Mouse (Mus musculus): ENCODE data around the gene Ang2. TPM values are rescaled to one million over a fixed set of nuclear protein-coding genes. Genes with fewer than 3 reads are reported as not detected.
"Not testable (repeated sequence)": the region's sequence is repeated elsewhere in the genome, so short reads cannot be mapped to it uniquely, and the experiment has no call there.

The Ang2 gene
- not detected in 2 replicates for polyA plus RNA-seq (2016; fragmentation: Nextera tagmentation; extraction: Ambion mirVana)

- Histone ChIP-seq H3K27me3 (ENCODE audit: poor library complexity, severe bottlenecking) (no peaks in the 10 kb centered on the region), H3K4me3 (no peak within 1 kb of the TSS), H3K4me1 (no peaks in the 10 kb centered on the region), H3K27ac (no peak within 1 kb of the TSS), H3K36me3 (replicated peaks) (no peaks in the 10 kb centered on the region), H3K9me3 (no peaks in the 10 kb centered on the region)
- WGBS, result 84% methylated on average over 5 of the region's 5 CpGs
- no peak for DNase-seq (ENCODE audit: extremely low spot score, low spot score)
Observed at GRCm38 (mm10) chr14:51199098-51200023, at the start of gene Ang2. Ang2 (minus strand) TSS chr14:51199148.

- 81% methylated on average over 1 of the region's 1 CpGs for WGBS
- Histone ChIP-seq H3K4me1 (no peaks in the 10 kb centered on the region), H3K27ac (no peak overlapping the region), H3K36me3 (replicated peaks) (no peaks in the 10 kb centered on the region), H3K9me3 (no peaks in the 10 kb centered on the region), H3K27me3 (ENCODE audit: poor library complexity, severe bottlenecking) (no peaks in the 10 kb centered on the region), H3K4me3 (no peak overlapping the region)
- DNase-seq (ENCODE audit: extremely low spot score, low spot score), result no peak
Observed at GRCm38 (mm10) chr14:51247736-51248135, 48.8 kb upstream of the Ang2 start.

GRCm38 (mm10) chr14:51240899-51241298 is 42.0 kb upstream of the Ang2 start:
- DNase-seq (ENCODE audit: extremely low spot score, low spot score), result no peak
- no peaks in the 10 kb centered on the region for H3K4me1 ChIP-seq
- no peaks in the 10 kb centered on the region for H3K36me3 ChIP-seq (replicated peaks)

GRCm38 (mm10) chr14:51237488-51237887 is 38.5 kb upstream of the Ang2 start:
- DNase-seq (ENCODE audit: extremely low spot score, low spot score); H3K27me3 ChIP-seq (ENCODE audit: poor library complexity, severe bottlenecking); H3K36me3 ChIP-seq (replicated peaks); H3K4me1 ChIP-seq; H3K4me3 ChIP-seq; H3K27ac ChIP-seq; H3K9me3 ChIP-seq: not testable (repeated sequence)
- 83% methylated on average over 1 of the region's 1 CpGs for WGBS

More at GRCm38 (mm10) chr14:51240899-51241298, 42.0 kb upstream of the Ang2 start:
- Histone ChIP-seq H3K9me3 (no peaks in the 10 kb centered on the region), H3K4me3 (no peak overlapping the region), H3K27me3 (ENCODE audit: poor library complexity, severe bottlenecking) (no peaks in the 10 kb centered on the region), H3K27ac (no peak overlapping the region)

- DNase-seq (ENCODE audit: extremely low spot score, low spot score); H3K27me3 ChIP-seq (ENCODE audit: poor library complexity, severe bottlenecking); H3K4me1 ChIP-seq; H3K36me3 ChIP-seq (replicated peaks); H3K27ac ChIP-seq; H3K9me3 ChIP-seq; H3K4me3 ChIP-seq: not testable (repeated sequence)
- WGBS, result 60% methylated on average over 4 of the region's 4 CpGs
Observed at GRCm38 (mm10) chr14:51229657-51230056, 30.7 kb upstream of the Ang2 start.

- H3K27me3 ChIP-seq (ENCODE audit: poor library complexity, severe bottlenecking); H3K4me1 ChIP-seq; DNase-seq (ENCODE audit: extremely low spot score, low spot score); H3K36me3 ChIP-seq (replicated peaks); H3K27ac ChIP-seq; H3K4me3 ChIP-seq; H3K9me3 ChIP-seq: not testable (repeated sequence)
- 85% methylated on average over 3 of the region's 3 CpGs for WGBS
Observed at GRCm38 (mm10) chr14:51220075-51220474, 21.1 kb upstream of the Ang2 start.

GRCm38 (mm10) chr14:51203115-51203514 is 4.2 kb upstream of the Ang2 start, which contains the start of gene Ear14:
Ear14 (plus strand) TSS chr14:51203391.
- WGBS, result 95% methylated on average over 2 of the region's 2 CpGs
- no peak for DNase-seq (ENCODE audit: extremely low spot score, low spot score)
- Histone ChIP-seq H3K4me3 (no peak within 1 kb of the TSS), H3K4me1 (no peaks in the 10 kb centered on the region), H3K36me3 (replicated peaks) (no peaks in the 10 kb centered on the region), H3K27ac (no peak within 1 kb of the TSS), H3K27me3 (ENCODE audit: poor library complexity, severe bottlenecking) (no peaks in the 10 kb centered on the region), H3K9me3 (no peaks in the 10 kb centered on the region)

GRCm38 (mm10) chr14:51200466-51200865 is 1.5 kb upstream of the Ang2 start:
- no peaks in the 10 kb centered on the region for H3K9me3 ChIP-seq
- no peak overlapping the region for H3K4me3 ChIP-seq
- H3K36me3 ChIP-seq (replicated peaks), result no peaks in the 10 kb centered on the region
- 89% methylated on average over 2 of the region's 2 CpGs for WGBS
- no peaks in the 10 kb centered on the region for H3K4me1 ChIP-seq
- no peak overlapping the region for H3K27ac ChIP-seq
- H3K27me3 ChIP-seq (ENCODE audit: poor library complexity, severe bottlenecking), result no peaks in the 10 kb centered on the region
- no peak for DNase-seq (ENCODE audit: extremely low spot score, low spot score)

GRCm38 (mm10) chr14:51200054-51200453 is 1.1 kb upstream of the Ang2 start:
- no peak for DNase-seq (ENCODE audit: extremely low spot score, low spot score)
- WGBS, result 96% methylated on average over 2 of the region's 2 CpGs
- no peaks in the 10 kb centered on the region for H3K27me3 ChIP-seq (ENCODE audit: poor library complexity, severe bottlenecking)
- H3K36me3 ChIP-seq (replicated peaks), result no peaks in the 10 kb centered on the region
- no peaks in the 10 kb centered on the region for H3K9me3 ChIP-seq
- H3K27ac ChIP-seq, result no peak overlapping the region
- no peaks in the 10 kb centered on the region for H3K4me1 ChIP-seq
- no peak overlapping the region for H3K4me3 ChIP-seq

- Histone ChIP-seq H3K27ac (no peak overlapping the region), H3K4me1 (no peaks in the 10 kb centered on the region), H3K9me3 (no peaks in the 10 kb centered on the region), H3K27me3 (ENCODE audit: poor library complexity, severe bottlenecking) (no peaks in the 10 kb centered on the region), H3K4me3 (no peak overlapping the region), H3K36me3 (replicated peaks) (no peaks in the 10 kb centered on the region)
- WGBS, result 89% methylated on average over 4 of the region's 4 CpGs
- no peak for DNase-seq (ENCODE audit: extremely low spot score, low spot score)
Observed at GRCm38 (mm10) chr14:51195681-51196080, 3.3 kb downstream of the Ang2 start.

- H3K27me3 ChIP-seq (ENCODE audit: poor library complexity, severe bottlenecking); H3K27ac ChIP-seq; DNase-seq (ENCODE audit: extremely low spot score, low spot score); H3K36me3 ChIP-seq (replicated peaks); H3K4me3 ChIP-seq; H3K4me1 ChIP-seq; H3K9me3 ChIP-seq: not testable (repeated sequence)
- 79% methylated on average over 2 of the region's 2 CpGs for WGBS
Observed at GRCm38 (mm10) chr14:51181051-51181450, 17.9 kb downstream of the Ang2 start.

GRCm38 (mm10) chr14:51173843-51174242 is 25.1 kb downstream of the Ang2 start:
- no peak overlapping the region for H3K27ac ChIP-seq
- H3K4me3 ChIP-seq, result no peak overlapping the region
- no peaks in the 10 kb centered on the region for H3K36me3 ChIP-seq (replicated peaks)
- H3K9me3 ChIP-seq, result no peaks in the 10 kb centered on the region
- no peaks in the 10 kb centered on the region for H3K27me3 ChIP-seq (ENCODE audit: poor library complexity, severe bottlenecking)
- WGBS, result 66% methylated on average over 4 of the region's 4 CpGs
- no peaks in the 10 kb centered on the region for H3K4me1 ChIP-seq
- DNase-seq (ENCODE audit: extremely low spot score, low spot score), result no peak

- WGBS, result 64% methylated on average over 4 of the region's 4 CpGs
- not testable (repeated sequence) for H3K27me3 ChIP-seq (ENCODE audit: poor library complexity, severe bottlenecking); H3K27ac ChIP-seq; H3K4me3 ChIP-seq; H3K9me3 ChIP-seq; H3K4me1 ChIP-seq; H3K36me3 ChIP-seq (replicated peaks); DNase-seq (ENCODE audit: extremely low spot score, low spot score)
Observed at GRCm38 (mm10) chr14:51172947-51173346, 26.0 kb downstream of the Ang2 start.

All from forebrain, embryonic 10.5 days (tissue).